Mouse (Mus musculus) heart, adult 2 months (tissue): ENCODE measurements around the gene D630003M21Rik.

ENCODE experiments used
- CTCF ChIP-seq: fragments of 200-600 bp; IDR thresholded peaks from 2 replicates; pipeline ENCODE4 v1.8.1; 2022; ENCODE audit warnings: antibody characterized with exemption, mild to moderate bottlenecking, moderate library complexity
- EP300 ChIP-seq: fragments of 200-500 bp; IDR thresholded peaks from 2 replicates; pipeline ENCODE4 v1.6.1; 2011; ENCODE audit warnings: low read depth, low read length, control low read depth; ENCODE audit not compliant: insufficient read depth

DNA sequence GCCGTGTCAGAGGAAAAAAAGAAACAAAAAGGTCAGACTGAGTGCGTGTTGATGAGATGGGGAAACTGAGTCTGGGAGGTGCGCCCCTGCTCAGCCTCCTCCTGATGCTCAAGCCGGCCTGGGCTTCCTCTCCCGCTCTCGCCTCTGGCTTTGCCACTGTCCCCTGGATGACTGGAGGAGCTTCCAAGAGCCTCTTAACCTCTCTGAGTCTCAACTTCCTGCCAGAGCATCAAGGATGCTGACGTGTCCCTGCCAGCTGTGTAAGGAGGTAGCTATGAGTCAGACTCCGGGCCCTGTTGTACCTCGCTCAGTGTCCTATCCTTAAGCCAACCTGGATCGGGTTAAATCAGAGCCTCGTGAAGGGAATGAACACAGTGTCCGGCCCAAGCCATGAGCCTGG is 91.3 kb downstream of the D630003M21Rik start:
- TF ChIP-seq EP300 (no peak), CTCF (no peak)
